In genomic region chr5:110523296-110523695, GRCm38 (mm10) we compare ENCODE assay signal across 21 mouse cellular contexts. TPM values are rescaled to one million over a fixed set of nuclear protein-coding genes. Genes with fewer than 3 reads are reported as not detected.
"Had no signal": no experiment of that assay in that cellular context is flagged by ENCODE, and none has a peak within 500 bp of the region (broad histone marks: within the 10 kb centered on the region; RNA-seq: fewer than 3 reads in every experiment).

No protein-coding gene starts in this region.

- H3K4me1 ChIP-seq: kidney, embryonic 15.5 days; limb, embryonic 10.5 days; limb, embryonic 13.5 days; liver, embryonic 12.5 days; liver, embryonic 15.5 days; lung, embryonic 15.5 days; megakaryocyte, embryonic 14.5 days had no signal

- H3K9ac ChIP-seq: intestine, embryonic 15.5 days; kidney, embryonic 15.5 days; limb, embryonic 13.5 days; liver, embryonic 12.5 days; liver, embryonic 15.5 days; lung, embryonic 15.5 days had no signal

- DNase-seq: kidney, adult 11 months; kidney, adult 8-10 months; kidney, postnatal 10 days; kidney, postnatal 36 days; liver; lung, adult 18-20 months; lung, postnatal 10 days; lung, postnatal 36 days; midbrain, embryonic 14.5 days; thymus, adult 2 months; thymus, postnatal 14 days; thymus, postnatal 4 days had no signal

- ATAC-seq: intestine, embryonic 15.5 days; liver, embryonic 12.5 days had no signal

- H3K27ac ChIP-seq: intestine, embryonic 15.5 days; kidney, embryonic 15.5 days; limb, embryonic 10.5 days; limb, embryonic 13.5 days; liver, embryonic 12.5 days; liver, embryonic 15.5 days; lung, embryonic 15.5 days; midbrain, embryonic 10.5 days had no signal

- H3K36me3 ChIP-seq: intestine, embryonic 15.5 days; kidney, embryonic 15.5 days; limb, embryonic 10.5 days; limb, embryonic 13.5 days; liver, embryonic 12.5 days; liver, embryonic 15.5 days; lung, embryonic 15.5 days; midbrain, embryonic 10.5 days had no signal

- H3K27me3 ChIP-seq: intestine, embryonic 15.5 days; lung, embryonic 15.5 days had no signal

- H3K9me3 ChIP-seq: intestine, embryonic 15.5 days; kidney, embryonic 15.5 days; limb, embryonic 10.5 days; limb, embryonic 13.5 days; liver, embryonic 12.5 days; liver, embryonic 15.5 days; lung, embryonic 15.5 days; megakaryocyte, embryonic 14.5 days; midbrain, embryonic 10.5 days had no signal

- H3K4me2 ChIP-seq: intestine, embryonic 15.5 days; kidney, embryonic 15.5 days; limb, embryonic 13.5 days; liver, embryonic 12.5 days; liver, embryonic 15.5 days; lung, embryonic 15.5 days had no signal

- H3K4me3 ChIP-seq: intestine, embryonic 15.5 days; kidney, embryonic 15.5 days; limb, embryonic 10.5 days; limb, embryonic 13.5 days; liver, embryonic 12.5 days; liver, embryonic 15.5 days; lung, embryonic 15.5 days; megakaryocyte, embryonic 14.5 days; midbrain, embryonic 10.5 days had no signal

RNA-seq across cellular contexts. Expression of gene Galnt9, which starts 20.9 kb away (rescaled TPM):
- polyA plus RNA-seq: limb, embryonic 10.5 days; liver, embryonic 12.5 days had no signal
